Comparison of ENCODE assay signal across 8 mouse cellular contexts in genomic region chr16:96151551-96151950, GRCm38 (mm10). TPM values are rescaled to one million over a fixed set of nuclear protein-coding genes. Genes with fewer than 3 reads are reported as not detected.
DNase-seq lines count a peak whose midpoint lies in the region; ATAC-seq and TF ChIP-seq lines count a peak whose summit lies in the region.

No protein-coding gene starts in this region.

- TF ChIP-seq RAD21 in CH12.LX (IDR thresholded peaks at IDR 0.05; ENCODE audit: low read depth, low read length): peak; percentile 81

- no peak for TF ChIP-seq EP300 in CH12.LX (IDR thresholded peaks at IDR 0.05; ENCODE audit: low read length)
- no peak for TF ChIP-seq EP300 in heart, postnatal 0 days (IDR thresholded peaks at IDR 0.05; ENCODE audit: low read depth)

- ATAC-seq in forebrain, embryonic 11.5 days (replicated peaks; ENCODE audit: low FRiP score): peak; percentile 76; the same call in 1 of the 2 replicates
- peak; percentile 65 for ATAC-seq in heart, postnatal 0 days (ENCODE audit: insufficient read depth, low read depth)
- 0 out of 2 replicates have a peak, but pooled peaks have one; percentile 17 for ATAC-seq in lung, embryonic 15.5 days (ENCODE audit: borderline replicate concordance, extremely low read depth, low FRiP score, low TSS enrichment)

- dilution Hi-C loops in CH12.LX (cut with MboI; ENCODE audit: extremely low pct_ligation_motif_present, extremely low pct_unique_long_range_greater_than_20kb, low sequenced_read_pairs): no loop called here

- H3K4me3 ChIP-seq in CH12.LX (replicated peaks in 1 of 3; ENCODE audit: low read depth in 2 of 3, low read length in 2 of 3, poor library complexity in 1 of 3): no peak overlapping the region
- H3K4me3 ChIP-seq in bone marrow macrophage, adult 2 months (ENCODE audit: insufficient read depth, low read length): no peak overlapping the region
- no peak overlapping the region for H3K4me3 ChIP-seq in forebrain, embryonic 11.5 days (ENCODE audit: low read depth, low read length)
- no peak overlapping the region for H3K4me3 ChIP-seq in heart, postnatal 0 days (ENCODE audit: low read depth, low read length)
- H3K4me3 ChIP-seq in lung, embryonic 15.5 days: no peak overlapping the region

- H3K79me2 ChIP-seq in CH12.LX (replicated peaks; ENCODE audit: control insufficient read depth, extremely low read depth, insufficient read depth, poor library complexity, severe bottlenecking): 0 out of 2 replicates have a peak, but pooled peaks cover 8% of the 10 kb centered on the region

- H3K4me2 ChIP-seq in CH12.LX (ENCODE audit: insufficient read depth, low read depth, poor library complexity, severe bottlenecking): no peak overlapping the region
- H3K4me2 ChIP-seq in forebrain, embryonic 11.5 days (ENCODE audit: low read depth, low read length, severe bottlenecking): no peak overlapping the region
- H3K4me2 ChIP-seq in heart, postnatal 0 days (ENCODE audit: low read depth, low read length): no peak overlapping the region
- H3K4me2 ChIP-seq in lung, embryonic 15.5 days: no peak overlapping the region

- H3K27ac ChIP-seq in CH12.LX (ENCODE audit: insufficient read depth, low read depth): no peak overlapping the region
- no peak overlapping the region for H3K27ac ChIP-seq in bone marrow macrophage, adult 2 months (ENCODE audit: insufficient read depth, low read depth, low read length)
- H3K27ac ChIP-seq in forebrain, embryonic 11.5 days (ENCODE audit: low read depth, low read length): no peak overlapping the region
- no peak overlapping the region for H3K27ac ChIP-seq in heart, postnatal 0 days (ENCODE audit: low read depth)
- no peak overlapping the region for H3K27ac ChIP-seq in lung, embryonic 15.5 days

- H3K27me3 ChIP-seq in CH12.LX (replicated peaks): no peaks in the 10 kb centered on the region
- H3K27me3 ChIP-seq in forebrain, embryonic 11.5 days (ENCODE audit: control insufficient read depth, insufficient read depth, low read length): no peaks in the 10 kb centered on the region
- no peaks in the 10 kb centered on the region for H3K27me3 ChIP-seq in heart, postnatal 0 days (ENCODE audit: control insufficient read depth, insufficient read depth, low read length)
- H3K27me3 ChIP-seq in lung, embryonic 15.5 days: no peaks in the 10 kb centered on the region

- H3K9me3 ChIP-seq in CH12.LX (replicated peaks; ENCODE audit: low read length): no peaks in the 10 kb centered on the region
- H3K9me3 ChIP-seq in forebrain, embryonic 11.5 days (ENCODE audit: control insufficient read depth, low read length): no peaks in the 10 kb centered on the region
- H3K9me3 ChIP-seq in heart, postnatal 0 days (replicated peaks; ENCODE audit: control insufficient read depth, low read length): no peaks in the 10 kb centered on the region
- H3K9me3 ChIP-seq in lung, embryonic 15.5 days: no peaks in the 10 kb centered on the region

- no peak overlapping the region for H3K9ac ChIP-seq in CH12.LX (ENCODE audit: insufficient read depth, low read depth)
- H3K9ac ChIP-seq in forebrain, embryonic 11.5 days (ENCODE audit: low read length): no peak overlapping the region
- no peak overlapping the region for H3K9ac ChIP-seq in heart, postnatal 0 days (replicated peaks; ENCODE audit: low read depth, low read length)
- no peak overlapping the region for H3K9ac ChIP-seq in lung, embryonic 15.5 days

- peaks cover 7 to 23% of the 10 kb centered on the region in 2 experiments for H3K4me1 ChIP-seq in CH12.LX (ENCODE audit: control insufficient read depth in 1 of 2, insufficient read depth in 2 of 2)
- H3K4me1 ChIP-seq in bone marrow macrophage, adult 2 months (ENCODE audit: control insufficient read depth, insufficient read depth, low read length): peaks cover 44% of the 10 kb centered on the region
- no peaks in the 10 kb centered on the region; the same call in 1 of the 2 replicates for H3K4me1 ChIP-seq in forebrain, embryonic 11.5 days (replicated peaks; ENCODE audit: control insufficient read depth, insufficient read depth, low read length)
- peaks cover 10% of the 10 kb centered on the region; the same call in 1 of the 2 replicates for H3K4me1 ChIP-seq in heart, postnatal 0 days (ENCODE audit: control insufficient read depth, insufficient read depth)
- H3K4me1 ChIP-seq in lung, embryonic 15.5 days: 0 out of 2 replicates have a peak, but pooled peaks cover under 1% of the 10 kb centered on the region

- in situ Hi-C loops in CH12.LX (cut with MboI; ENCODE audit: low pct_ligation_motif_present, low pct_unique_long_range_greater_than_20kb, low sequenced_read_pairs): loop anchor here (10.0 kb wide), 1 partner anchor 117 kb away; no protein-coding TSS in a partner anchor

- no peak for TF ChIP-seq POLR2A in CH12.LX (IDR thresholded peaks at IDR 0.05; ENCODE audit: low read depth, low read length)
- no peak for TF ChIP-seq POLR2A in bone marrow macrophage, adult 2 months (IDR thresholded peaks at IDR 0.05; ENCODE audit: borderline replicate concordance, low read depth, low read length)

- peaks cover 25 to 90% of the 10 kb centered on the region in 2 experiments for H3K36me3 ChIP-seq in CH12.LX (replicated peaks in 1 of 2; ENCODE audit: control insufficient read depth in 1 of 2, insufficient read depth in 1 of 2, low read length in 1 of 2)
- no peaks in the 10 kb centered on the region; the same call in 1 of the 2 replicates for H3K36me3 ChIP-seq in forebrain, embryonic 11.5 days (ENCODE audit: control insufficient read depth, insufficient read depth, low read length)
- peaks cover 11% of the 10 kb centered on the region; the same call in 1 of the 2 replicates for H3K36me3 ChIP-seq in heart, postnatal 0 days (replicated peaks; ENCODE audit: control insufficient read depth, insufficient read depth, low read length)
- H3K36me3 ChIP-seq in lung, embryonic 15.5 days: 0 out of 2 replicates have a peak, but pooled peaks cover 4% of the 10 kb centered on the region

- peak; percentile 65 for DNase-seq in CH12.LX (ENCODE audit: extremely low read depth)
- DNase-seq in forebrain, embryonic 11.5 days (ENCODE audit: low spot score): peak; percentile 89
- peak; percentile 46 for DNase-seq in heart, postnatal 0 days (ENCODE audit: low spot score)
- DNase-seq in kidney, postnatal 25 days: peak; percentile 81 to 86
- DNase-seq in ovary, postnatal 36 days (ENCODE audit: low spot score): peak; percentile 73
- peak; percentile 81 for DNase-seq in thymus, postnatal 14 days

- WGBS in forebrain, embryonic 11.5 days: 28% methylated on average over 9 of the region's 9 CpGs
- 19% methylated on average over 9 of the region's 9 CpGs for WGBS in heart, postnatal 0 days
- 13% methylated on average over 9 of the region's 9 CpGs for WGBS in lung, embryonic 15.5 days

- peak; percentile 77 to 94 for TF ChIP-seq CTCF in CH12.LX (conservative IDR thresholded peaks at IDR 0.05 in 1 of 2, IDR thresholded peaks at IDR 0.05 in 1 of 2; ENCODE audit: low read depth in 2 of 2, low read length in 2 of 2)
- peak; percentile 85 for TF ChIP-seq CTCF in bone marrow macrophage, adult 2 months (IDR thresholded peaks at IDR 0.05; ENCODE audit: low read depth, low read length)
- peak; percentile 91 for TF ChIP-seq CTCF in heart, postnatal 0 days (IDR thresholded peaks at IDR 0.05; ENCODE audit: low read depth)

TF ChIP-seq in CH12.LX, 34 proteins besides CTCF, POLR2A, EP300 and RAD21 (continues in another document):
- no peak for TF ChIP-seq USF1 (IDR thresholded peaks at IDR 0.05; ENCODE audit: low read depth, low read length)

RNA-seq across cellular contexts. Expression of gene Wrb, which starts 6.3 kb away (rescaled TPM):
- total RNA-seq in CH12.LX (2012; rRNA removed) (34.5 and 40.3 TPM in 2 replicates), CH12.LX (2014; rRNA removed) (58.8 and 59.7 TPM in 2 replicates)
- polyA plus RNA-seq in CH12.LX (2012; ENCODE audit: insufficient read length, low read depth): 45.2 and 51.3 TPM in 2 replicates
- 11.0 and 12.8 TPM in 2 replicates for polyA plus RNA-seq in bone marrow macrophage, adult 2 months (2012; ENCODE audit: insufficient read depth, insufficient read length, missing spikeins)
- polyA plus RNA-seq in forebrain, embryonic 11.5 days (2014; fragmentation: Nextera tagmentation; extraction: Ambion mirVana): 122 and 123 TPM in 2 replicates
- 38.3 and 54.7 TPM in 2 replicates for total RNA-seq in heart, postnatal 0 days (2014; rRNA removed; ENCODE audit: low replicate concordance)
- 28.4 and 28.9 TPM in 2 replicates for polyA plus RNA-seq in heart, postnatal 0 days (2015; fragmentation: Nextera tagmentation; extraction: Ambion mirVana)
- 49.0 and 49.5 TPM in 2 replicates for polyA plus RNA-seq in lung, embryonic 15.5 days (2015; fragmentation: Nextera tagmentation; extraction: Ambion mirVana)

RNA-seq across cellular contexts. Expression of gene Hmgn1, which starts 24.0 kb away (rescaled TPM):
- total RNA-seq in CH12.LX (2012; rRNA removed) (243 and 304 TPM in 2 replicates), CH12.LX (2014; rRNA removed) (394 and 426 TPM in 2 replicates)
- 745 and 979 TPM in 2 replicates for polyA plus RNA-seq in CH12.LX (2012; ENCODE audit: insufficient read length, low read depth)
- polyA plus RNA-seq in bone marrow macrophage, adult 2 months (2012; ENCODE audit: insufficient read depth, insufficient read length, missing spikeins): 59.3 and 68.7 TPM in 2 replicates
- 882 and 935 TPM in 2 replicates for polyA plus RNA-seq in forebrain, embryonic 11.5 days (2014; fragmentation: Nextera tagmentation; extraction: Ambion mirVana)
- 56.7 and 76.8 TPM in 2 replicates for total RNA-seq in heart, postnatal 0 days (2014; rRNA removed; ENCODE audit: low replicate concordance)
- polyA plus RNA-seq in heart, postnatal 0 days (2015; fragmentation: Nextera tagmentation; extraction: Ambion mirVana): 157 and 159 TPM in 2 replicates
- 613 and 648 TPM in 2 replicates for polyA plus RNA-seq in lung, embryonic 15.5 days (2015; fragmentation: Nextera tagmentation; extraction: Ambion mirVana)

RNA-seq across cellular contexts. Expression of gene Lca5l, which starts 40.5 kb away (rescaled TPM):
- total RNA-seq in CH12.LX (2012; rRNA removed): 0.04 TPM in 1 of 2 replicates, not detected in the other
- not detected in 2 replicates for total RNA-seq in CH12.LX (2014; rRNA removed)
- polyA plus RNA-seq in CH12.LX (2012; ENCODE audit: insufficient read length, low read depth): 0.33 and 0.37 TPM in 2 replicates
- polyA plus RNA-seq in bone marrow macrophage, adult 2 months (2012; ENCODE audit: insufficient read depth, insufficient read length, missing spikeins): 0.39 TPM in 1 of 2 replicates, not detected in the other
- polyA plus RNA-seq in forebrain, embryonic 11.5 days (2014; fragmentation: Nextera tagmentation; extraction: Ambion mirVana): 1.2 TPM in 2 replicates
- total RNA-seq in heart, postnatal 0 days (2014; rRNA removed; ENCODE audit: low replicate concordance): 1.5 and 3.4 TPM in 2 replicates
- polyA plus RNA-seq in heart, postnatal 0 days (2015; fragmentation: Nextera tagmentation; extraction: Ambion mirVana): 2.3 TPM in 2 replicates
- polyA plus RNA-seq in lung, embryonic 15.5 days (2015; fragmentation: Nextera tagmentation; extraction: Ambion mirVana): 0.96 and 1.2 TPM in 2 replicates

RNA-seq across cellular contexts. Expression of gene Sh3bgr, which starts 48.7 kb away (rescaled TPM):
- total RNA-seq in CH12.LX (2012; rRNA removed): 0.38 TPM in 1 of 2 replicates, not detected in the other
- total RNA-seq in CH12.LX (2014; rRNA removed): not detected in 2 replicates
- polyA plus RNA-seq in CH12.LX (2012; ENCODE audit: insufficient read length, low read depth): 0.70 and 1.6 TPM in 2 replicates
- polyA plus RNA-seq in bone marrow macrophage, adult 2 months (2012; ENCODE audit: insufficient read depth, insufficient read length, missing spikeins): not detected in 2 replicates
- polyA plus RNA-seq in forebrain, embryonic 11.5 days (2014; fragmentation: Nextera tagmentation; extraction: Ambion mirVana): 0.76 and 1.3 TPM in 2 replicates
- 227 and 290 TPM in 2 replicates for total RNA-seq in heart, postnatal 0 days (2014; rRNA removed; ENCODE audit: low replicate concordance)
- polyA plus RNA-seq in heart, postnatal 0 days (2015; fragmentation: Nextera tagmentation; extraction: Ambion mirVana): 597 and 622 TPM in 2 replicates
- polyA plus RNA-seq in lung, embryonic 15.5 days (2015; fragmentation: Nextera tagmentation; extraction: Ambion mirVana): 12.3 and 16.1 TPM in 2 replicates

Comparison
In these comparisons a context has a peak if more than half of its experiments do, and no peak if none do; other contexts are left out.
1. ATAC-seq: peak in every context shown above with its lines; median percentile 76 in forebrain, embryonic 11.5 days; 65 in heart, postnatal 0 days; 17 in lung, embryonic 15.5 days.